Mouse (Mus musculus): ENCODE results near the gene Kcnab2. TPM values are rescaled to one million over a fixed set of nuclear protein-coding genes. Genes with fewer than 3 reads are reported as not detected.

Gene Kcnab2
- total RNA-seq, 2 experiments from 2014 or later = 2.2 to 2.8 TPM

GRCm38 (mm10) chr4:152385644-152386043 is 92.0 kb downstream of the Kcnab2 start:
- no peak for DNase-seq

GRCm38 (mm10) chr4:152382528-152383252 is 95.0 kb downstream of the Kcnab2 start:
- no peak for DNase-seq

- DNase-seq = no peak
These were observed 112.4 kb downstream of the Kcnab2 start for GRCm38 (mm10) chr4:152365228-152365627.

- DNase-seq = no peak
These were observed 115.5 kb downstream of the Kcnab2 start for GRCm38 (mm10) chr4:152362180-152362579.

GRCm38 (mm10) chr4:152360855-152361254 is 116.8 kb downstream of the Kcnab2 start:
- DNase-seq = no peak

- no peak for DNase-seq
These were observed 118.0 kb downstream of the Kcnab2 start for GRCm38 (mm10) chr4:152359700-152360099.

GRCm38 (mm10) chr4:152355672-152356071 is 122.0 kb downstream of the Kcnab2 start:
- DNase-seq = no peak

GRCm38 (mm10) chr4:152353886-152354637 is 123.6 kb downstream of the Kcnab2 start:
- no peak for DNase-seq

- DNase-seq = no peak
These were observed 126.0 kb downstream of the Kcnab2 start for GRCm38 (mm10) chr4:152351422-152352305.

- no peak for DNase-seq
These were observed 126.8 kb downstream of the Kcnab2 start for GRCm38 (mm10) chr4:152350722-152351421.

- DNase-seq = no peak
These were observed 127.8 kb downstream of the Kcnab2 start for GRCm38 (mm10) chr4:152349837-152350381.

GRCm38 (mm10) chr4:152345120-152345889 is 132.4 kb downstream of the Kcnab2 start:
- DNase-seq = peak; percentile 66

GRCm38 (mm10) chr4:152344651-152345050 is 133.0 kb downstream of the Kcnab2 start:
- DNase-seq = no peak

- no peak for DNase-seq
These were observed 134.4 kb downstream of the Kcnab2 start for GRCm38 (mm10) chr4:152343296-152343695.

Other genes starting within 250 kb of the Kcnab2 start
- 10 to 100 TPM in 1 of 2 experiments, 1 to 10 TPM in 1; 9.9 to 11.0 TPM for gene Gpr153, start 203.6 kb downstream of the Kcnab2 start, total RNA-seq (2021)
- gene Hes3, start 186.2 kb downstream of the Kcnab2 start, total RNA-seq (2021) = not detected
- 10 to 100 TPM; 16.5 to 16.8 TPM for gene Icmt, start 180.6 kb downstream of the Kcnab2 start, total RNA-seq (2021)
- not detected for gene Rnf207, start 158.9 kb downstream of the Kcnab2 start, total RNA-seq (2021)
- gene Rpl22, start 152.1 kb downstream of the Kcnab2 start, total RNA-seq (2021) = 100 to 1,000 TPM; 194 to 222 TPM
- under 1 TPM; 0.03 to 0.08 TPM for gene Chd5, start 139.2 kb downstream of the Kcnab2 start, total RNA-seq (2021)
- under 1 TPM; 0.67 to 0.94 TPM for gene Nphp4, start 1.2 kb downstream of the Kcnab2 start, total RNA-seq (2021)